Mouse (Mus musculus): ENCODE measurements at regions not wholly inside any gene's neighbourhood (a gene's known extent, or its start where the extent isn't known, plus 50 kb on each side); places are given as distances from the start of the nearest gene placed in this dataset.
"Not testable (repeated sequence)": the region's sequence is repeated elsewhere in the genome, so short reads cannot be mapped to it uniquely, and the experiment has no call there.

DNA sequence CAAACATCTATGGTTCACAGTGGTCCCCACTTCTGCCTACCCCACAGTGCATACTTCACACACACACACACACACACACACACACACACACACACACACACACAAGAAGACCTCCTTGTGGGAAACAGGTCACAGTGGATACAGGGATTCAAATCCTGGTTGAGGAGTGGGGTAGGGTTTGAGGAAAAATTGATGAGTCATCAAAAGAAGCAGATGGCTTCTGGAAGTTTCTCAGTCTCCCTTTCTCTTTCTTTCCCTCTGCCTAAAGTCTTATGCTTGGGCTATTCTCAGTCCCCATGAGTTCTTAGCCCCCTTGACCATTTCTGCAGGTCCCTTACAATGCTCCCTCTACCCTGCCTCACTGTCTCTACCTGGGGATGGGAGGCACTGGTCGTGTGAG, 56.4 kb downstream of the Rassf10 start:
- no peak for DNase-seq

DNA sequence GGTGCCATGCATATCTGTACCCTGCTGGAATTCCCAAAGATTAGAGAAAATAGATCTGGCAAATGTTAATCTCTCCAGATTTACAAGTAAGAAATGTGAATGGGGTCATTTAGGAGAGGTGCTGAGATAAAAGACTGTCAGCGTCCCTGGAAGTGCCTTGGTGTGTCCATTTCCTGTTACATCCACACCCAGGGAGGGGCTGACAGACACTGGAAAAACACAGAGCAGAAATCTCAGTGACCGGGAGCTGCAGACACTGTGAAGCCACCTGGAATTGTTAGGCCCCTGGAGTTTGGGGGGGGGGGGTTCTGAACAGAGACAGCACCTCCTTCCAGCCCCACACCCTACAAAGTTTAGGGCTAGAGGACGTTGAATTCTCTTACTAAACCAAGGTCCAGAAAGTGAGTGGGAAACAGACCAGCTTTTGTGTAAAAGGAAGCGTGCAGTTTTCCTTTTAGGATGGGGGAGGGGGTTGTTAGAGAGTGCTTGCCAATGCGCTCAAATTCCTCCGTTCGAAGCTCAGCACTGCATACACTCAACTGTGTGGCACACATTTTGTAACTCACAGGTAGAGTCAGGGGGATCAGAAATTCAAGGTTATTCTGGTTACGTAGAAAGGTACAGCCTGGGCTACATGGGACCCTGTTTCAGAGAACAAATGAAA, 63.5 kb downstream of the Rassf10 start:
- no peak for DNase-seq

DNA sequence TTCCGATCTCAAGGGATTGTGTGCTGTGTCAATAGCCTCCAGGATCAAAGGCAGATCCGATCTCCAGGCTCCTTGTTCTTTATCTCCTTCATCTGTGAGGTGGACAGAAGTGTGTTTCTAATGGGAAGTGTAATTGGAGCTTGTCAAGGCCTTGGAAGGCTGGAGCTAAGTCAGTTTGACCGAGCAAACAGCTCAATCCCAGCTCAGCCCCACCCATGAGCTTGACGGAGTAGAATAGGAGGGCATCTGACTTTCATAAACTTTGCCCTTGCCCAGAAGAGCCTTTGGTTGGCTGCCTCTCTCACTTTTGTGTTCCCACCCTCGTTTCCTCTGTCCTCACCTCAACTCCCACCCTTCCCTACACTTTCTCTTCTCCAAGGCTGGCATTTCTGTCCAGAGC, 67.7 kb downstream of the Rassf10 start:
- no peak for DNase-seq

DNA sequence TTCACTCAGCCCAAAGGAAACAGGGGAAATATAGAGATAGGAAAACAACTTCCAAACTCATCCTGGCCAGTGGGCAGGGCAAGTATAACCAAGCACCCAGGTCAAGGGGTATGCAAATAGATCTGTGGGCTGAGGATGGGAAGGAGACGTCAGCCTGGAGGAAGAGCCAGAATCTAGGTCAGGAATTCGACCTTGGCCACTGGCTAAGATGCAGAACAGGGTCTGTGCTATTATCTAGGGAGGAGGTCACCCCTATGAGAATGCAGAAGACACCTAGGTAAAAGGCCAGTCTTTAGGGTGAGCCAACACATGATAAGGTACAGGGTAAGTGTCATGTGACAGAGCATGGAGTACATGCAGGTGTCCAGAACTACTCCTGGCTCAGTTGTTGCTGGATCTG, 68.8 kb downstream of the Rassf10 start:
- DNase-seq, result no peak

DNA sequence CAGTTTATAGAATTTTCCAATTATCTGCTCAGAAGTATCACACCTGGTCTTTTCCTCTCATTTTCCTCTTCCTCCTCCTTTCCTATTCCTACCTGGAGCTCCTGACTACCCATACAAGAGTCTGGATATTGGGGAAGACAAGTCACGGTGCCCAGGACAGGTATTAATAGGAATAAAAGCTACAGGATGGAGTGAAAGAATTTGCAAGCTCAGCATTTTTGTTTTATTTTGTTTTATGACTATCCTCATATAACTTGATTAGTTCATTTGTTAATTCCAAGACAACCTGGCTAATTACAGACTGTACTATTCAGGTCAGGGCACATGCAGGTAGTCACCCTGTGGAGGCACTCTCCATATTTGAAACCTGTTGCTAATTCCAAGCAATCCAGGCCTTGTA, 72.0 kb downstream of the Rassf10 start:
- no peak for DNase-seq

DNA sequence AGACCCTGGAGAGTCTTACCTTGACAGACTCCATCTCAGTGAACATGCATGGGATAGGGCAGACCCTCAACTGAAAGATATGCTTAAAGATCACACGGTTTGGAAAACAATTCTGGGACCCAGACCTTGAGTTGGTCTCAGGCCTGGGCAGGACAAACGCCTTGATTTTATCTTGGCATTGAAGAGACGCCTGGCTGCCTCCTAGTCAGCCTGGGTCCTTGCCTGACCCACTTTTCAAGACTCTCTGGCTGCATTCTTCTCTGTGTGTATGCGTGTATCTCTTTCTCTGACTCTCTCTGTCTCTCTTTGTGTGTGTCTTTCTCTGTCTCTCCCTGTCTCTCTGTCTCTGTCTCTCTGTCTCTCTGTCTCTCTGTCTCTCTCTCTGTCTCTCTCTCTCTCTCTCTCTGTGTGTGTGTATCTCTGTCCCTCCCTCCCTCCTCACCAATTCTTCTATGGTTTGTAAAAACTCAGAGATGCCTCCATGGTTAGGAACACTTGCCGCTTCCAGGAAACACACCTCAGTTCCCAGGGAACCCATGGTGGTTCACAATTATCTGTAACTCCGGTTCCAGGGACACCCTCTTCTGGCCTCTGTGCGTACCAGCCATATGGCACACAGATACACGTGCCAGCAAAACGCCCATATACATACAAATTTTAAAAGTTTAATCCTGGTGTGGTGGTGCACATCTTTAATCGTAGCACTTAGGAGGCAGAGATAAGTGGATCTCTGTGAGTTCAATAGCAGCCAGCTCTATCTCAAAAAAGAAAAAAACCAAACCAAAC, 72.7 kb downstream of the Rassf10 start:
- peak; percentile 56 for DNase-seq

DNA sequence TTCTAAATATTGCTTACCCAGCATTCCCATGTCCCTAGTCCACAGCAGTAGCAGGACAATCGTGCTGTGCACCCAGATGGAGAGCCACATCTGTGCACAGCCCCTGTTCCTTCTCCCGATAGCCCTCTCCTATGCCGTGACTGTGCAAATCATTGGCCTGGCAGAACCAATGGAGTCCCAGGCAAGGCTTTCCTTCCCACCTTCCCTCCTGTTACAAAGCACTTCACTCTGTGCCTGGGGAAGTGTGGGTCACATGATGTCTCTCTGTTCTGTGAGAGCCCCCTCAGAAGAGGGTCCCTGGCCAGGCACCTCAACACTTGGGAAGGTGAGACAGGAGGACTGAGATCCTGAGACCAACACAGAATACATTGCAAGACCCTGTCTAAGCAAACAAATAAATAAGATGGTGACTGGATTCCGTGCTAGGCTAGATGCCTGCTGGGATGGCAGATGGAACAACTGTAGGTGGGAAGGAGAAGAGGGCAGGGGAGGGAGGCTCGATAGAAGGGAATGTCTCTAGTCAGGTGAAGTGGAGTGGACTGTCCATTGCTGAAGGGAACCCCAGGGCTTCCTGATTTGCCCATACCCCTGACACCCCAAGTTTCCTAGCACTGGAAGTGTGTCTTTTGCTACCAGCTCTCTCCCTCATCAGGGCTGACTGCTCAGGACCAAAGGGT, 73.5 kb downstream of the Rassf10 start:
- DNase-seq, result peak; percentile 83

DNA sequence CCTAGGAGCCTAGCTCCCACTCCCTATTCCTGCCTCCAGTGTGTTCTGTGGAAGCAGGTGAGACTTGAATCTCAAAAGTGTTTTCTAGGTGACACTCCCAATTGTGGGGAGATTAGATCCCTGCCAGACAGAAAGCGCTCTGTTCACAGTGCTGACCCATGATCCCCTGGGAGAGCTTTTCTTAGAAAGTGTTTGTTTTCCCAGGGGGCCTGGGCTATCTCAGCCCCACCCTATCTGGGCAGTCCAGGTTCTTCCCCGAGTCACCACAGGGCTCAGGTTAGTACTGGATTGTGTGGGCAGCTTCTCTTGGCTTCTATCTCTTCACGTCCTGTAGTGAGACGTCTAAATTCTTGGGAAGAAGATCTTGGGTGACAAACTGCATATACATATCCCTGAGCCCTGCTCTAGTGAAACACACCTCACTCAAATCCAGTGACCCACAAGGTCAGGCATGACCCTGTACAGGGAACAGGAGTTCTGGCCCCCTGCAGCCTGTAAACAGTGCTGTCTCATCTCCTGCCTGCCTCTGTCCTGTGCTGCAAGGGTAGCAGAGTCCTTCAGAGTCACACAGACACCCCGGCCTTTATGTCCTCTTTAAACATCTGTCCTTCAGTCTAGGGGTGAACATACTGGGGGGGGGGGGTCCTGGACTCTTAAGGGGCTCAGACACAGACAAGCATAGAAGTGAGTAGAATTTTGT, 76.4 kb downstream of the Rassf10 start:
- no peak for DNase-seq

DNA sequence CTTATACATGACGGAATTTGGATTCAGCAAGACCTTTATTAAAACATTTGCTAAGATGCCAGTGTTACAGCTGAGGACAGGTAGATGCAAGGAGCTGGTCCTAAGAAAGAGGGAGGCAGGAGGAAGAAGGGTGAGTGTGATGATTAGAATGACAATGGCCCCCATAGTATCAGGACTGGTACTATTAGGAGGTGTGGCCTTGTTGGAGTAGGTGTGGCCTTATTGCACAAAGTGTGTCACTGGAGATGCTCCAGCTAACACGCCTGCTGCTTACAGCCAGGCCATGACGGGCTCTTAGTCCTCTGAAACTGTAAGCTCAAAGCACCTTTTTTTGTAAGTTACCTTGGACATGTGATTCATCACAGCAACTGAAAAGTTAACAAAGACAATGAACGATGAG, 82.0 kb downstream of the Rassf10 start:
- no peak for DNase-seq

DNA sequence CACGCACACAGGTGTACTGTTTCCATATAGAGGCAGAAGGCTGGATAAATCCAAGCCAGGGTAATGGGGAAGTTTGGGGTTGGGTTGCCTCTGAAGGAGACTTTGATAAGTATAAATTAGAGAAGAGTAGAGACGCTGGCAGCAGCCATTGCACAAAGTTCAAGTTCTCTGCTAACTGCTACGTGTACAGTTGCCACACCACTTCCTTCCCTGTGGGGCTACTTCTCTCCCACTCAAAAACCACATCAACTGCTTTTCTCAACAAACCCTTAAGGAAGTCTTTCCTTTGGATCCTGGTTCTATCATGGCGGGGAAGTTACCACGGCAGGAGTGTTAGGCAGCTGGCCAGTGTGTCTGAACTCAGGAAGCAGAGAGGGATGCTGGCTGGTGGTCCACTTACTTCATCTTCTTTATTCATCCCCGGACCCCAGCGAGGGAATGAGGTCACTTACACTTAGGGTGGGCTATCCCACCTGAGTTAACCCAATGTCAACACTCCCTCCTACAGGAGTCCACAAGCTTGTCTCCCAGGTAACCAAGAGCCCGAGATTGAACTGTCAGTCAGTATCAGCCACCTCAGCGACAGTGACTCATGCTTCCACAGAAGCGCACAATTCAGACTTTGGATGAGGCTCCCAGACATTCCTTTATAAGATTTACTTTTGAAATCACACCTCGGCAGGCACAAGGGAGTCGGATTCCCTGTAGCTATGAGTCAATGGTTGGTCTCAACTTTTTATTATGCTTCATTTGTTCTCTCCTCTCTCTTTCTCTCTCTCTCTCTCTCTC, 84.3 kb downstream of the Rassf10 start:
- no peak for DNase-seq

DNA sequence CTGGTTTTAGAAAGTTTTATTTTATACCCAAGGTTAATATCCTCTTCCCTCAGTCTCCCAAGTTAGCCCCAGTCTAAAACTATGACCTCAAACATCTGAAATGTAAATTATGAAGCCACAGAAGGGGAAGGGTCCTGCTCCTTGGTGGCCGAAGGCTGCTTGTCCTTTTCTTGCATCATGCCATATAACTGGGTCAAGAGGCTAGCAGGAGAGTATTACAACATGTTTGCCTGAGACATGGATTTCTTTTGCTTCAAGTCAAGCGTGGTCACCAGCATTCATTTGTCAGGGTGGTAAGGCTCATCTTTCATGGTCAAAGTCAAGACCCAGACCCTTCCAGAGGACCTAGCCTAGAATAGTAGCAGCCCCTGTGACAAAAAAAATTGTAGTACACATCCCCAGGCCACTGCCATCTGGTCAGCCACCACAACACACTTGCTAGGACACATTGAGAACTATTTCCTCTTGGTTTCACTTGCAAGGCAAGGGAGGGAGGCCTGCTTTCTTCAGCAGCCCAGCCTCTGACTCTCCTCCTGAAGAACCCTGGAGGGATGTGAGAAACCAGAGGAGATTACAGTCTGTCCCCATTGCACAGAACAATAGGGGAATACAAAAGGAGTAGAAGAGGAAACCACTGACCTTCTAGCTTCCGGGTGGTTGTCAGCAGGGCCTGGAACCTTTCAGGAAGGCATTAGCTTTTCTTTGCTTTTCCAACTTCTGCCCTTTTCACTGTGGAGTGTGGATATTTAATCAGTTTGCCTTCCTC, 85.3 kb downstream of the Rassf10 start:
- no peak for DNase-seq

DNA sequence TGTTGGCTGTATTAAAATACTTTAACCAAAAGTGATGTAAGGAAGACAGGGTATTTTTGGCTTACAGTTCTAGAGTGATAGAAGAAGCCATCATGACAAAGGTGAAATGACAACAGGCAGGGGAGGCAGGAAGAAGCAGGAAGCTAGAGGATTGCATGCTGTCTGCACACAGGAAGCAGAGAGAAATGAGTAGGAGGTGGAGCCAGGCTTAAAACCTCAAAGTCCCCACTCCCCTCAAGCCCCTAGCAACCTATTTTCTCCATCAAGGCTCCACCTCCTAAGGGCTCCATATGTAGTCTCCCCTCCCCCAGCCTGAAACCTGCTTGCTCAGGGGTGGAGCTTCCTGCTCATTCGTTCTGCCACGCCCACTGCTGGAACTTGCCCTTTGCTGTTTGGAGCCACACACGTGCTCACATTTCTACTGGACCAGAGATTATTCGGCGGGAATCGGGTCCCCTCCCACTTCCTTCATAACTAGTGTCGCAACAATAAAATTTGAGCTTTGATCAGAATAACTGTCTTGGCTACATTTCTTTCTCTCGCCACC, 91.9 kb downstream of the Rassf10 start:
- not testable (repeated sequence) for DNase-seq

DNA sequence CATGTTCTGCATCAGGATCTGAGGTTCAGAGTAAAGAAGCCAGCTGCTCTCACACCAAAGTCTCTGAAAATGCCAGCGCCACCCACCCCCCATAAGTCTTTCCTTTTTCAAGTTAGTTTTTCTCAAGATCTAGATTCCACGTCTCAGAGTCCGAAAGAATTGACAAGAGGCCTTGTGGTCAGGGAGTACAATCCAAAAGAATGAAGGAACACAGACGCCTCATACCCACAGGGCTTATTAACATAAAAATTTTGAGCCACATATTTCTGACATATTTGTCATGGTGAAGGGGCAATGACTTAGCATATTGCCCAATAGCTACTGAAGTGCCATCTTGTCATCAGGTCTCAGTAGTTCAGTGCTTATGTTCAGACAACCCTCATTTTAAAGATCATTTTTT, 92.6 kb downstream of the Rassf10 start:
- DNase-seq, result no peak

DNA sequence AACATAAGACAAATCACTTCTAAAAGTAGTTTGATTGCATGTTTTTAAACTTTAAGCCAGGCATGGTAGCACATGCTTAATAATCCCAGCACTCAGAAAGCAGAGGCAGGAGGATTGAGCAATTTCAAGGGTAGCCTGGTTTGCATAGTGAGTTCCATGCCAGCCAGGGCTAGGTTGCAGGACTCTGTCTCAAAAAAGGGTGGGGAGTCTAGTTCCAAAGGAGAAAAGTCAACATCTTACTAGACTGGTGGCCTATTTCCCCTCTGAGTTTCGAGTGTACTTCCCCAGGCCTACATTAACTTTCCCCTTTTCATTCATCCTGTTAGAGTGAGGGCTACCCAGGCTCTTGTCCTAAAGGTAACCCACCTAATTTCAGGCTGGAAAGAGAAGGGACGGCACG, 93.8 kb downstream of the Rassf10 start:
- no peak for DNase-seq

DNA sequence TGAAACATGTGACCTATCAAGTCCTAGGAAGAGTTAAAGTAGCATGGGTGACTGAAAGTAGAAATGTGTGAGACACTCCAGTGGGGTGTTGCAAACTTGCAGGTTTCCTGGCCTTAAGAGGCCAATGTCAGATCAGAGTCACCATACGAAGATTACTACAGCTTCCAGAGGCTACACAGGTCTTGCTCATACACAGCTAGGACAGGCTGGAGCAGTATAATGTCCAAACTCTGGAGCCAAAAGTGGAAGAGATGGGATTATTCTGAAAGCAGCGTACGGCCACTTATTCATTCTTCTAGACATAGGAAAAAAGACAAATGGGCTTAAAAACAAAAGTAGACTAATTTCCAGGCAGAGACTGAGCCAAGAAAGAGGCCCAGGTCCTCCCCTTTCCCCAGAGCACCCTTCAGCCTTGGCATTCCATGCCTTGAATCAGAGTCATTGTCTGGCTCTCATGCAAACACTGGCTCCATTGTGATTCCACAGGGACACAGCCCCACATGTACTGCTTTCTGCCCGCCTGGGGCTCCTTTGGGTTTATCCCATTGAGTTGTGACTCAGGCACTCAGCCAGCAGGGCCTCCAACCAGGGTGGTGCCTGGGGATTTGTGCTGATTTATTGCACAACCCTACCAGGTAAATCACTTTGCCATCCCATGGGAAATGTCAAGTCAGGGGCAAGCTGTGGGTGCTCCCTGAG, 94.5 kb downstream of the Rassf10 start:
- no peak for DNase-seq

DNA sequence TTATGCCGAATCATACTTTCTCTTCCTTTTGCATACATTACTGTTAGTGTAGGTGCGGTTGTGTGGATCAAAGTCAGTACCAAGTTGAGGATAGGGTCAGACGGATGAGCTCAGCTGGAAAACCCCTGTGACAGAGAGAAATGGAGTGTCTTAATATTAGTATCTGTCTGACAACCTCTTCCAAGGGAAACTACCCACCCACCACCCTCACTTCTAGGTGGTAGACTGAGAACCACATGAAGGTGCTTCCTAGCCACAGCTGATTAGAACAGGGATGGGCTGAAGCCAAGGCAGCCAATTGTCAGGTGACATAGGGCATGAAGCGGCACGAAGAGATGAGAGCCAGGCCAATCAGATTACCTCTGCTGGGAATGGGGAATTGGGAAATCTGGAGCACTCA, 95.7 kb downstream of the Rassf10 start:
- no peak for DNase-seq

DNA sequence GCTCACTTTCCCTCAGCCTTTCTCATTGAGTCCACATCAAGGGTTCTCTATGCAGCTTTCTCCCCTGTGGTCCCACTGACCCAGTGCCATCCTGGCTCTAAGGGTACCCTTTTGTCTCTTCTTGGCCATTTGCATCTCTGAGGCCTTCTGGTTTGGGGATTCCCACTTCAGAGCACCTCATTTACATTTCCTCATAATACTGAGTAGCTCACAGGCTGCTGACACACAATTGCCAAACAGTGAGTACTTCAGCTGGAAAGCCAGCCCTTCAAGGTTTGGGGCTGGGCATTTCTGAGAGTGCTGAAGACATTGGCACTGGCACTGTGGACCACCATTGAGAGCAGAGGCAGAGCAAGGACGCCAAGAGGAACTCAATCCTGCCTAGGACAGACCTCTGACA, 99.2 kb downstream of the Rassf10 start:
- DNase-seq, result no peak

DNA sequence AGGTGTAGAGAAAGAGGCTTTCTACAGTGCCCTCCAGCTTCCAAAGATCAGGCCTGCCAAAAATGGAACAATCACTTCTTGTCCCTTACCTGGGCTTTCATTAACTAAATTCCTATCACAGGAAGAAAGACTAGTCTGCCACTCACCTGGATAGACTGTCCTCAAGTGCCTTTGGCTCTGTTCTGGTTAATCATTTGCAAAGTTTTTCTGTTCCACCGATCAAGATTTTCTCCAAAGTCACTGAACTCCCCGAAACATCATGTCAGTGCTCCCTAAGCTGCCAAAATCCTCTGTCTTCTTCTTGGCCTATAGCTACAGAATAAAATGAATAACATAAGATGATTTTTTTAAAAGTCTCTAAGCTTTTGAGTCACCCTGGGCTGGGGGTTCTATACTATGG, 102.7 kb downstream of the Rassf10 start:
- no peak for DNase-seq

DNA sequence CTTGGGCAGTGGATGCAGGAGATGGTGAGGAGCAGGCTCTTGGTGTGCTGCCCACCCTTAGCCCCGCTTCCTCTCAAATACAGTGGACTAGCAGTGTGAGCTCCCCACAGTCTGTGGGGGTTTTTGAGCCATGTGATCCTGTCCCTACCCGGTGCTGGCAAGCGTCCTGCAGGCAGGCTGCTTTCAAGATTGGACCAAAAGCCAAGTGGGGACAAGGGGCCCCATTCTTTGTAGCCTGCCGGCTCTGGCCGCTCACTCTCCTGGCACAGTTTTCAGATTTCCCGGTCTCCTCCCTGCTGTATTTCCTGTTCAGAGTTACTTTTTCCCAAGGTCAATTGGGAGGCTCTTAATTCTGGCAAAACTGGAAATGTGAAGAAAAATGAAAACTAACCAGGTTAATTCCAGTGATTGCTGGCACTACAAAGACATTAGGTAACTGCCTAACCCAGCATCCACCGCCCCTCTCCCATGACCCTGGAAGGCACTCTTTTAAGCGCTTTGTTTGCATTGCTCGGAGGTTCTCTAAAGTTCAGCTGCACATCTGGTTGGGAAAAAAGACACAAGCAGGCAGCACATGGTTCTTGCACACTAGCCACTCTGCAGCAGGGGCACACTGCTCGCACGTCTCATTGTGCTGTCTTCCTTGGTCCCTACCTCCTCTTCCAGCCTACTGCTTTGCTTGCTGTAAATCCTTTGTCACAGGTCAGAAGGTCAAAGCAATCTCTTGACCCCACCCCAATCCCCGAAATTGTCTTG, 105.6 kb downstream of the Rassf10 start:
- DNase-seq, result no peak

DNA sequence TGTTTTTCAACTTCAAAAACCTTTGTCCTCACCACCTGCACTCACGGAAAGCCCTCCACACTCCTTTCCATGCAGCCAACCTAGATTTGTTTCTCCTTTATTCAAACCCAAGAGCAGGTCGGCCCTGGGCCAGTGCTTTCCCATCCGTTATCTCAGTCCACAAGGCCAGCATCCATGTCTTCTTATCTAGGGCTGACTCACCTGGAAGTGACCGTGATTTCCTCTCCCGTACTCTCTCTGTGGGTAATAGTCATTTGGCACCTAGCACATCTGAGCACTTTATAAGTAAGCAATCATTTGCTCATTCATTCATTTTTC, 106.2 kb downstream of the Rassf10 start:
- DNase-seq, result no peak

Data from cerebellum, adult 8-10 months (tissue).